Mouse (Mus musculus) left cerebral cortex, adult 11 months (tissue): ENCODE measurements at regions not wholly inside any gene's neighbourhood (a gene's known extent, or its start where the extent isn't known, plus 50 kb on each side); places are given as distances from the start of the nearest gene placed in this dataset.

Experiments used
- DNase-seq: peaks from one replicate; pipeline ENCODE4 v3.0.0; 2022; ENCODE audit warnings: low spot score

GRCm38 (mm10) chr12:119027701-119028100 is 61.5 kb upstream of the Abcb5 start:
- no peak for DNase-seq

GRCm38 (mm10) chr12:119026311-119026710 is 60.1 kb upstream of the Abcb5 start:
- peak; percentile 28 for DNase-seq

GRCm38 (mm10) chr12:119024063-119024462 is 57.8 kb upstream of the Abcb5 start:
- DNase-seq, result no peak
